Mouse (Mus musculus) heart, postnatal 0 days (tissue): ENCODE results near the gene Islr.

ENCODE experiments used
- CTCF ChIP-seq: IDR thresholded peaks from 2 replicates; pipeline ENCODE4 v1.5.1; 2016; ENCODE audit warnings: antibody characterized with exemption, control low read depth, low read depth
- EP300 ChIP-seq: IDR thresholded peaks from 2 replicates; pipeline ENCODE4 v1.6.1; 2016; ENCODE audit warnings: antibody characterized with exemption, low read depth

DNA sequence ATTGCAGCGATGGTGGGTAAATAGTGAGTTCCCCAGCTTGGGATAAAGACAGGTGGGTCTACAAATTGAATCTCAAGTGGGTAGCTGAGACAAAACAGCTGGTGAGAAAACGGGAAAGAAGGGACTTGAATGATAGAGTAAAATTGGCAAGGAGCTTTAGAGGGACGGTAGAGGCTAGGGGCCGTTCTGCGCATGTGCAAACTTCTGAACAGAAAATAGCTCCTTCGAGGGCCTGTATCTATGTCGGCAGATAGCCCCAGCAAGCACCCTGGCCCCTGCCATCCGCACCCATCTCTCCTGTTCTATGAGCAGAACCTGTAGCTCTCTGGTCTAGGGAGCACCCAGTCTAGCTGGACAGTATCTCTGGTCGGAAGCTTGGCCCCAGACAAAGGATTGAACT lies 9.9 kb downstream of the Islr start:
- TF ChIP-seq EP300 (no peak), CTCF (no peak)
